In the genomic region with DNA sequence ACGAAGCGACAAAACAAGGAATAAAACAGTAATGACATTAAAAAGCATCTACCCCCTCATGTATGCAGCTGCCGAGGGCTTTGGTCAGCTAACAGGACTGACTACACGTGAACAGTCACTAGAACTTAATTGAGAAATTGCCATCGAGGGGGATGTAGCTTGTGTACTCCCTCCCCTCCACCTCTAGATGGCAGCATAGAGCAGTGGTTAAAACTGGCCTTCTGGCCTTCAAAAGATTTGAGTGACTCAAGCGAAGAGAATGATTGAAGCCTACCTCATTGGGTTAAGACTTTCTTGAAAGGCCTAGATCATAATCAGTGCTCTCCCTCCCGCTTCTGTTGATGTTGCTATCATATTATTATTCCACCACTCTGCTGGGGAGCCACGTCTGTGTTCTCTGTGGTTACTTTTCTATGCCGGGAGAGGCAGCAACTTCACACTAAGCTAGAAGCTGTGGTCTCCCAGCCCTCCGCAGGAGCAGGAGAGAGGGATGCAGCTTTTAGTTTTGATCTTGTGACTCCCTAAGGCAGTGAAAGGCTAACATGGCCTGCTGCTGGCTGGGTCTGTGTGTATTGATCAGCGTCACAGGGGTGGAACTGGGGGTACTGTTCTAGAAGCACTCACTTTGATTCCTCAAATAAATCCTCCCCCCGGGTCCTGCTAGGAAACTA, we compare ENCODE assay signal across 8 mouse cellular contexts.
DNase-seq lines count a peak whose midpoint lies in the region; TF ChIP-seq lines count a peak whose summit lies in the region.

No protein-coding gene starts in this region.

- peak; percentile 91 for TF ChIP-seq CTCF in layer of hippocampus, adult 2 months (conservative IDR thresholded peaks at IDR 0.05)
- peak; percentile 66 to 92 (median 79) for TF ChIP-seq CTCF in MEL (IDR thresholded peaks at IDR 0.05 in 2 of 3, conservative IDR thresholded peaks at IDR 0.05 in 1 of 3; ENCODE audit: control insufficient read depth in 1 of 3, insufficient read depth in 1 of 3, low read depth in 2 of 3, low read length in 3 of 3, poor library complexity in 1 of 3, severe bottlenecking in 1 of 3)
- peak; percentile 49 for TF ChIP-seq CTCF in bone marrow, adult 2 months (IDR thresholded peaks at IDR 0.05; ENCODE audit: control insufficient read depth, insufficient read depth, low read length)
- TF ChIP-seq CTCF in lung, adult 2 months (IDR thresholded peaks at IDR 0.05; ENCODE audit: insufficient read depth, low read length): peak; percentile 47; the same call in 1 of the 2 replicates

- no peak for TF ChIP-seq EP300 in MEL (IDR thresholded peaks at IDR 0.05; ENCODE audit: low read depth in 1 of 2, low read length in 2 of 2)

- no peaks in the 10 kb centered on the region for H3K4me1 ChIP-seq in MEL (ENCODE audit: control insufficient read depth in 1 of 2, insufficient read depth in 2 of 2, low read length in 2 of 2)
- H3K4me1 ChIP-seq in bone marrow, adult 2 months (ENCODE audit: control insufficient read depth, insufficient read depth, low read length): no peaks in the 10 kb centered on the region
- no peaks in the 10 kb centered on the region for H3K4me1 ChIP-seq in lung, adult 2 months (ENCODE audit: control insufficient read depth, insufficient read depth, low read length)

- no peak overlapping the region for H3K9ac ChIP-seq in MEL (ENCODE audit: control insufficient read depth, low read depth, low read length, poor library complexity, severe bottlenecking)

- H3K79me2 ChIP-seq in MEL (ENCODE audit: control insufficient read depth, insufficient read depth, low read length, poor library complexity): no peaks in the 10 kb centered on the region

- peak; percentile 13 to 66 for DNase-seq in layer of hippocampus, adult 2 months (ENCODE audit: low spot score in 2 of 2)
- no peak for DNase-seq in layer of hippocampus, adult 9-10 months (ENCODE audit: low spot score)
- DNase-seq in MEL (ENCODE audit: low read depth, low spot score): peak; percentile 54
- peak; percentile 10 to 24 for DNase-seq in heart, postnatal 36 days
- DNase-seq in lung, adult 2 months: peak; percentile 2
- peak; percentile 56 for DNase-seq in retina, adult 2 months (ENCODE audit: low read depth, low spot score)
- DNase-seq in frontal cortex, postnatal 14 days (ENCODE audit: low spot score in 2 of 2): no peak

- no peaks in the 10 kb centered on the region for H3K36me3 ChIP-seq in MEL (ENCODE audit: control insufficient read depth in 1 of 2, insufficient read depth in 2 of 2, low read length in 2 of 2)

- peak; percentile 76 for TF ChIP-seq RAD21 in MEL (IDR thresholded peaks at IDR 0.05; ENCODE audit: low read depth, low read length)

- H3K27ac ChIP-seq in layer of hippocampus, adult 2 months: no peak overlapping the region
- no peak overlapping the region for H3K27ac ChIP-seq in MEL (ENCODE audit: control insufficient read depth, low read depth, low read length)
- no peak overlapping the region for H3K27ac ChIP-seq in bone marrow, adult 2 months (ENCODE audit: control insufficient read depth, insufficient read depth, low read depth, low read length, poor library complexity)

- no peak overlapping the region for H3K4me3 ChIP-seq in layer of hippocampus, adult 2 months
- no peak overlapping the region for H3K4me3 ChIP-seq in MEL (ENCODE audit: control insufficient read depth in 1 of 2, insufficient read depth in 1 of 2, low read depth in 2 of 2, low read length in 2 of 2)
- no peak overlapping the region for H3K4me3 ChIP-seq in bone marrow, adult 2 months (replicated peaks; ENCODE audit: control insufficient read depth, low read depth, low read length)
- no peak overlapping the region for H3K4me3 ChIP-seq in lung, adult 2 months (replicated peaks; ENCODE audit: extremely low read depth, low read depth, low read length)

- no peaks in the 10 kb centered on the region for H3K9me3 ChIP-seq in MEL (replicated peaks; ENCODE audit: insufficient read depth, low read length)

- H3K27me3 ChIP-seq in MEL (ENCODE audit: control insufficient read depth in 1 of 2, insufficient read depth in 2 of 2, low read length in 2 of 2): no peaks in the 10 kb centered on the region

- intact Hi-C loops in heart, postnatal 36 days (cut with DNase I): loop anchor here (1.0 to 2.0 kb wide), 2 partner anchors 304 to 382 kb away; no protein-coding TSS in a partner anchor

- 46% methylated on average over 12 of the region's 12 CpGs for WGBS in bone marrow, adult 2 months
- 48% methylated on average over 12 of the region's 12 CpGs for WGBS in lung, adult 2 months

- TF ChIP-seq POLR2A in MEL (IDR thresholded peaks at IDR 0.05; ENCODE audit: control insufficient read depth in 1 of 2, insufficient read depth in 1 of 2, low read depth in 1 of 2, low read length in 2 of 2, poor library complexity in 1 of 2): no peak
- TF ChIP-seq POLR2A in bone marrow, adult 2 months (IDR thresholded peaks at IDR 0.05; ENCODE audit: borderline replicate concordance, control insufficient read depth, low read depth, low read length): no peak
- no peak for TF ChIP-seq POLR2A in lung, adult 2 months (IDR thresholded peaks at IDR 0.05; ENCODE audit: borderline replicate concordance, extremely low read depth, low read depth, low read length)

TF ChIP-seq in MEL, 35 proteins besides CTCF, POLR2A, EP300 and RAD21:
- TF ChIP-seq SMC3 (IDR thresholded peaks at IDR 0.05; ENCODE audit: low read depth, low read length): peak; percentile 70
- TF ChIP-seq NRF1 (IDR thresholded peaks at IDR 0.05; ENCODE audit: insufficient read depth, low read depth, low read length, poor library complexity, severe bottlenecking): no peak
- no peak for TF ChIP-seq E2F4 (IDR thresholded peaks at IDR 0.05; ENCODE audit: borderline replicate concordance, low read depth, low read length)

Comparison
In these comparisons a context has a peak if more than half of its experiments do, and no peak if none do; other contexts are left out.
1. DNase-seq: peak in layer of hippocampus, adult 2 months (2 of 2), MEL (single experiment), heart, postnatal 36 days (2 of 2), lung, adult 2 months (single experiment) and retina, adult 2 months (single experiment); none in layer of hippocampus, adult 9-10 months (single experiment) and frontal cortex, postnatal 14 days (0 of 2).
2. Peak in every context shown above with its lines, with median percentiles within 50 percentile points of each other: CTCF ChIP-seq.